Mouse (Mus musculus) cerebellum, adult 2 months (tissue): ENCODE results near the gene Col4a2. TPM values are rescaled to one million over a fixed set of nuclear protein-coding genes. Genes with fewer than 3 reads are reported as not detected.

Experiments
- DNase-seq, 2 experiments: peaks; one replicate each; pipeline ENCODE4 v3.0.0; 2021
- H3K27ac ChIP-seq: fragments of 200-500 bp; 2 replicates; pipeline ENCODE4 v1.5.1; 2012; ENCODE audit warnings: low read length, control low read depth, inconsistent platforms; ENCODE audit not compliant: insufficient read depth
- H3K27me3 ChIP-seq: fragments of 200-500 bp; 2 replicates; pipeline ENCODE4 v1.6.1; 2012; ENCODE audit warnings: inconsistent platforms, mild to moderate bottlenecking, low read length, moderate library complexity; ENCODE audit not compliant: control insufficient read depth, insufficient read depth
- H3K4me1 ChIP-seq: fragments of 200-500 bp; 2 replicates; pipeline ENCODE4 v1.6.1; 2011; ENCODE audit warnings: low read length; ENCODE audit not compliant: control insufficient read depth, insufficient read depth
- H3K4me3 ChIP-seq: fragments of 200-500 bp; replicated peaks from 2 replicates; pipeline ENCODE3; 2011; ENCODE audit warnings: mild to moderate bottlenecking, low read depth, low read length, control low read depth; ENCODE audit not compliant: insufficient read depth
- CTCF ChIP-seq: fragments of 200-500 bp; IDR thresholded peaks from 2 replicates; pipeline ENCODE4 v1.5.1; 2011; ENCODE audit warnings: low read depth, mild to moderate bottlenecking, control low read depth, low read length, moderate library complexity, borderline replicate concordance; ENCODE audit not compliant: insufficient read depth
- POLR2A ChIP-seq: fragments of 200-500 bp; IDR thresholded peaks from 2 replicates; pipeline ENCODE4 v1.6.1; 2011; ENCODE audit warnings: low read length, control low read depth, borderline replicate concordance; ENCODE audit not compliant: insufficient read depth
- WGBS: fragments of 180-500 bp; shearing (Covaris S2); methylation state at CpG from one replicate; pipeline ENCODE4 v1.1.7; 2018; 5-methylcytosine and 5-hydroxymethylcytosine counted together
- polyA plus RNA-seq: library from polyadenylated mRNA; depleted of rRNA; stranded (reverse); fragments of >200 nt; gene quantifications from 2 replicates; pipeline ENCODE4 v1.2.3, GENCODE M21; 2012

The Col4a2 gene
- polyA plus RNA-seq, 1 experiment, result 15.0 TPM

DNA sequence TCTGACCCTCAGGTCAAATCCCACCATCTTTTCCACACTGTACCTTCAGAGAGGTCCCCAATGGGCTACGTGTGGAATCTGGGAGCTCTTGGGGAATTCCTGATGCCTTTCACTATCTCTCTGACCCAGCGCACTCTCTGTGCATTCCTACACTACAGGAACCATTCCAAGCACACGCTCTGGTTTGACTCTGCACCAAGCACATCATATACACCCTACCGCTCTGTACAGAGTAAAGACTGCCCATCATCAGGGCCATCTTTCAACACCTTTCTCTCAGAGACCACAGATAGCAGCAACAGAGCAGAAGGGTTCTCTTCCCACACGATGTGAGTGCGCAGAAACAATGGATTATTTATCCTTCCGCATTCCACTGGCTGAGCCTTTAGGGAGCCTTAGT lies 38.2 kb upstream of the Col4a2 start:
- TF ChIP-seq CTCF (no peak), POLR2A (no peak)
- no peak overlapping the region for H3K4me3 ChIP-seq
- WGBS, result 82% methylated on average over 7 of the region's 7 CpGs
- H3K27ac ChIP-seq, result no peak overlapping the region
- DNase-seq, result no peak
- no peaks in the 10 kb centered on the region for H3K27me3 ChIP-seq
- no peaks in the 10 kb centered on the region for H3K4me1 ChIP-seq

GRCm38 (mm10) chr8:11276286-11276685 lies 36.3 kb upstream of the Col4a2 start:
- 80% methylated on average over 6 of the region's 6 CpGs for WGBS
- TF ChIP-seq POLR2A (no peak), CTCF (no peak)
- H3K4me3 ChIP-seq, result no peak overlapping the region
- H3K4me1 ChIP-seq, result no peaks in the 10 kb centered on the region
- no peak overlapping the region for H3K27ac ChIP-seq
- no peak for DNase-seq
- no peaks in the 10 kb centered on the region for H3K27me3 ChIP-seq

DNA sequence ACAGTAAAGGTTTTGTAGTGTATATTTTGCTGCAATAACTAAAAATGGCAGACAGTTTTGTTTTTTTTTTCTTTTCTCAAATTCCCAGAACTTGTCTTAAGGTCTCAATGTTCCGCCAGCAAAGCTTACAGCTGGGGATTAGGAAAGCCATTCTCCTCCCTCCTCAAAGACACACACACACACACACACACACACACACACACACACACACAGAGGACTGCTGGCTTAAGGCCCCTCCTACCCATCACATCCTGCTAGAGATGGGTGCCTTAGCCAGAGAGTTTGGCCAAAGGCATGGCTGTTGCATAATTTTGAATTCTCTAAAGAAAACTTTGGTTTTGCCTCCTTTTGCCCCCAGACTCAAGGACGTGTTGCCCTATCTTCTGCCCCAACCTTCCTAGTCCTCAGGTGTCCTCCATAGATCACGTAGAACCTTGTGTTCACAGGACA lies 35.0 kb upstream of the Col4a2 start:
- H3K4me3 ChIP-seq, result no peak overlapping the region
- H3K4me1 ChIP-seq, result no peaks in the 10 kb centered on the region
- TF ChIP-seq CTCF (no peak), POLR2A (no peak)
- DNase-seq, result no peak
- no peaks in the 10 kb centered on the region for H3K27me3 ChIP-seq
- 53% methylated on average over 3 of the region's 3 CpGs for WGBS
- no peak overlapping the region; the same call in 1 of the 2 replicates for H3K27ac ChIP-seq

- Histone ChIP-seq H3K4me3 (no peak overlapping the region), H3K27ac (no peak overlapping the region; the same call in 1 of the 2 replicates), H3K27me3 (no peaks in the 10 kb centered on the region), H3K4me1 (no peaks in the 10 kb centered on the region)
- peak in 1 of 2 experiments; percentile 8 for DNase-seq
- WGBS, result 14% methylated on average over 4 of the region's 4 CpGs
- TF ChIP-seq CTCF (no peak), POLR2A (no peak)
Measured at GRCm38 (mm10) chr8:11278101-11278611, 34.4 kb upstream of the Col4a2 start.

GRCm38 (mm10) chr8:11279296-11279826 lies 33.2 kb upstream of the Col4a2 start:
- DNase-seq, result no peak
- H3K27ac ChIP-seq, result no peak overlapping the region
- no peak overlapping the region for H3K4me3 ChIP-seq
- WGBS, result 23% methylated on average over 20 of the region's 20 CpGs
- TF ChIP-seq POLR2A (no peak), CTCF (no peak)
- H3K4me1 ChIP-seq, result no peaks in the 10 kb centered on the region
- no peaks in the 10 kb centered on the region for H3K27me3 ChIP-seq

GRCm38 (mm10) chr8:11280721-11281268 lies 31.8 kb upstream of the Col4a2 start:
- DNase-seq, result no peak
- Histone ChIP-seq H3K4me1 (no peaks in the 10 kb centered on the region), H3K27ac (no peak overlapping the region), H3K4me3 (no peak overlapping the region), H3K27me3 (no peaks in the 10 kb centered on the region)
- WGBS, result 86% methylated on average over 10 of the region's 10 CpGs
- TF ChIP-seq CTCF (no peak), POLR2A (no peak)

DNA sequence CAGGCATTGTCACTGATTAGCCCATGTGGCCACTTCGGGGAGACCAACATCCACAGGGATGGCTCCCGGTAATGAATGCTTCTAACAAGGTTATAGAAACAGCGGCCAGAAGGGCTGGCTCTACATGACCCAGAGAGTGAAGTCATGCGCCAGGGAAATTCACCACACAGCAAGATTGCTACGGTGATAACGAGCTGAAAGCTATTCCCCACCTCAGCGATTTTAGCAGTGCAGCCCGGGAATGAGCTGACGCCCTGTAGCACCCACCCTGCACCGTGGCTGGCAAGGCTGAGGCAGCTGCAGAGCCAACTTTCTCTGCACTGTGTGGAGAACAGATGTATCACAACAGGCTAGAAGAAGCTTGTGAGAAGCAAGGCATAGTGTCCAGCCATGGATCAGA lies 30.5 kb upstream of the Col4a2 start:
- TF ChIP-seq POLR2A, result no peak
- TF ChIP-seq CTCF, result no peak
- DNase-seq, result no peak
- Histone ChIP-seq H3K27ac (no peak overlapping the region), H3K4me1 (no peaks in the 10 kb centered on the region), H3K4me3 (no peak overlapping the region), H3K27me3 (no peaks in the 10 kb centered on the region)
- WGBS, result 46% methylated on average over 10 of the region's 10 CpGs

- 85% methylated on average over 7 of the region's 7 CpGs for WGBS
Measured at GRCm38 (mm10) chr8:11282696-11283095, 29.9 kb upstream of the Col4a2 start.

More at GRCm38 (mm10) chr8:11282696-11283095, 29.9 kb upstream of the Col4a2 start:
- no peaks in the 10 kb centered on the region for H3K27me3 ChIP-seq
- TF ChIP-seq POLR2A, result no peak
- TF ChIP-seq CTCF, result no peak
- DNase-seq, result no peak
- H3K4me1 ChIP-seq, result no peaks in the 10 kb centered on the region
- no peak overlapping the region for H3K27ac ChIP-seq
- H3K4me3 ChIP-seq, result no peak overlapping the region
